Mouse (Mus musculus): ENCODE data around the gene Vdac2. TPM values are rescaled to one million over a fixed set of nuclear protein-coding genes. Genes with fewer than 3 reads are reported as not detected.

Vdac2 gene
- total RNA-seq, 2 experiments from 2014 or later = 72.2 to 89.7 TPM

- ATAC-seq (replicated peaks; ENCODE audit: low FRiP score, poor library complexity, severe bottlenecking) = no peak
Measured at GRCm38 (mm10) chr14:21849524-21850418, 24.7 kb downstream of the Vdac2 start.

GRCm38 (mm10) chr14:21850419-21851127 lies 25.5 kb downstream of the Vdac2 start:
- ATAC-seq (replicated peaks; ENCODE audit: low FRiP score, poor library complexity, severe bottlenecking) = no peak

GRCm38 (mm10) chr14:21851996-21852791 lies 27.2 kb downstream of the Vdac2 start:
- 0 out of 2 replicates have a peak, but pooled peaks have one; percentile 15 for ATAC-seq (replicated peaks; ENCODE audit: low FRiP score, poor library complexity, severe bottlenecking)

GRCm38 (mm10) chr14:21853456-21854109 lies 28.5 kb downstream of the Vdac2 start:
- peak; percentile 50 for ATAC-seq (replicated peaks; ENCODE audit: low FRiP score, poor library complexity, severe bottlenecking)

DNA sequence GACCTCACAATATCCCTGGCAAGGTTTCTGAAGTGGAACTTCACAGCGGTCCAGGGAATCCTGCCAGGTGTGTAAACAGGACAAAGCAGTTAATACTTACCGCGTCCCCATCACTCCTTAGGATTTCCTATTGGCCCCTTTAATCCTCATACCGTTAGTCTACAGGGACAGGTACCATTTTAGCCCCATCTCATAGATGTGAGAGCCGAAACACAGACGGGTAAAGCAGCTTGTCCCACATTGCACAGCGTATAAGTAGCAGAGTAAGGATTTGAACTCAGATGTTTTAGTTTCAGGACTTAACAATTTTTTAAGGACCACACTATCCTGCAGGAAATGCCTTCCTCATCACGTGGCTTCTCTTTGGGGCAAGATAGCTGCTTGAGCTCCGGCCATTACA lies 29.2 kb downstream of the Vdac2 start:
- no peak for ATAC-seq (replicated peaks; ENCODE audit: low FRiP score, poor library complexity, severe bottlenecking)

DNA sequence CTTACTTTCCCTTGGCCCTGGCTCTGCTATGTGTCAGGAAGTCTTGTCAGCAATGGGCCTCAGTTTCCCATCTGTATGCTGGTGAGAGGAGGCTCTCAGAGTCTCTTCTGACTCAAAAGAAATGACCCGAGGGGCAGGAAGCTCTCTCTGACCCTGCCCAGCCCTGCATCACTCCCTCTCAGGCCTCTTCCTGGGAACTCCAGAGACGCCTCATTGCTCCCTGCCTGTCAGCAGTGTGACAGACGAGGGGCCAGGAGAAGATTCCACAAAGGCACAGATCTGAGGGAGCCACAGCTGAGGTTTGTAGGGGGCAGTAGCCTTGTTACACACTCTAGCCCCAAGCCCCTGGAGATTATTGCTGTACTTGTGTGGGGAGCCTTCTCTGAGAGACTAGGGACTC lies 30.9 kb downstream of the Vdac2 start:
- no peak for ATAC-seq (replicated peaks; ENCODE audit: low FRiP score, poor library complexity, severe bottlenecking)

- no peak for ATAC-seq (replicated peaks; ENCODE audit: low FRiP score, poor library complexity, severe bottlenecking)
Measured at GRCm38 (mm10) chr14:21856886-21857285, 31.8 kb downstream of the Vdac2 start.

DNA sequence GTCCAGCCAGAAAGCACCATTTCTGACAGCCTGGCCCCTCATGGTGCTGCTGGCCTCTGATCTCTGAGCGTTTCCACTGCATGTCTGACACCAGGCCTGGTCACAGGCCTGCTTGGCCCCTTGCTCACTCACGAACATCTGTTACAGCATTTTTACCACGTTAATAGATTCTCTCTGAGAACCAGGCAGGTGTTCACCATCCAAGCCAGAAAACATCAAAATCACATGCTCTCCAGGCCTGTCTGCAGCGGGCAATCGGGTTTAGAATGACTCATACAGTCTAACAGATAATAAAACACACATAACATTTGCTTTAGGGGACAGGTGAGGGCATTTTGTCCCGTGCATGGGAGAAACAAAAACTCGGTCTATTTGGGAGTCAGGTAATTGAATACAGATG lies 41.3 kb downstream of the Vdac2 start:
- no peak for ATAC-seq (replicated peaks; ENCODE audit: low FRiP score, poor library complexity, severe bottlenecking)

GRCm38 (mm10) chr14:21866816-21867215 lies 41.8 kb downstream of the Vdac2 start:
- no peak for ATAC-seq (replicated peaks; ENCODE audit: low FRiP score, poor library complexity, severe bottlenecking)

GRCm38 (mm10) chr14:21890430-21890829 lies 65.4 kb downstream of the Vdac2 start:
- no peak for ATAC-seq (replicated peaks; ENCODE audit: low FRiP score, poor library complexity, severe bottlenecking)

GRCm38 (mm10) chr14:21891581-21892340 lies 66.7 kb downstream of the Vdac2 start:
- ATAC-seq (replicated peaks; ENCODE audit: low FRiP score, poor library complexity, severe bottlenecking) = no peak

DNA sequence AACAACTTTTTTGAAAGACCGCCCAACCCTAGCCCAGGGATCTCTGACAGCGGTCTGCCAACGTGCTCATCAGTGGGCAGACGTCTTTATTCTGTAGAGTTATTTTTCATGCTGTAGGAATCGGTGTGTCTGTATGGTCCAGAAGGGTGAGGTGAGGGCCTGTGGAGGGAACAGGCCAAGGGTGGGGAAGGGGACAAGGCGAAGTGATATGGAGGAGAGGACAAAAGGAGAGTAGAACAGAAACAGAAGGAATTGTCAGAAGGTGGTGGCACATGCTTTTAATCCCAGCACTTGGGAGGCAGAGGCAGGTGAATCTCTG lies 67.3 kb downstream of the Vdac2 start:
- no peak for ATAC-seq (replicated peaks; ENCODE audit: low FRiP score, poor library complexity, severe bottlenecking)

Other genes with a start within 250 kb of the Vdac2 start
- not detected in 2 replicates for gene Dupd1, start 110.7 kb upstream of the Vdac2 start, total RNA-seq (2015; ENCODE audit: low replicate concordance)
- not detected in 2 replicates for gene Dupd1, start 110.7 kb upstream of the Vdac2 start, total RNA-seq (2017; ENCODE audit: low replicate concordance)
- gene Samd8, start 74.7 kb upstream of the Vdac2 start, total RNA-seq (2015; ENCODE audit: low replicate concordance) = 3.8 and 10.2 TPM in 2 replicates
- gene Samd8, start 74.7 kb upstream of the Vdac2 start, total RNA-seq (2017; ENCODE audit: low replicate concordance) = 1.8 and 2.1 TPM in 2 replicates
- gene Dusp13, start 74.1 kb upstream of the Vdac2 start, total RNA-seq (2015; ENCODE audit: low replicate concordance) = not detected in 2 replicates
- gene Dusp13, start 74.1 kb upstream of the Vdac2 start, total RNA-seq (2017; ENCODE audit: low replicate concordance) = not detected in 2 replicates
- 2.5 and 9.6 TPM in 2 replicates for gene Comtd1, start 23.7 kb downstream of the Vdac2 start, total RNA-seq (2015; ENCODE audit: low replicate concordance)
- 4.0 and 4.5 TPM in 2 replicates for gene Comtd1, start 23.7 kb downstream of the Vdac2 start, total RNA-seq (2017; ENCODE audit: low replicate concordance)
- 0.38 TPM in 1 of 2 replicates, not detected in the other for gene Zfp503, start 164.4 kb downstream of the Vdac2 start, total RNA-seq (2015; ENCODE audit: low replicate concordance)
- gene Zfp503, start 164.4 kb downstream of the Vdac2 start, total RNA-seq (2017; ENCODE audit: low replicate concordance) = 0.60 TPM in 1 of 2 replicates, not detected in the other
- gene Lrmda, start 194.5 kb downstream of the Vdac2 start, total RNA-seq (2015; ENCODE audit: low replicate concordance) = 2.1 TPM in 1 of 2 replicates, not detected in the other
- gene Lrmda, start 194.5 kb downstream of the Vdac2 start, total RNA-seq (2017; ENCODE audit: low replicate concordance) = 1.5 and 16.0 TPM in 2 replicates

Data from erythroblast, adult 5-6 weeks (primary cell).